Mouse (Mus musculus) G1E (cell line): ENCODE data around the gene Fkrp.

Source experiments
- CTCF ChIP-seq: IDR thresholded peaks from 2 replicates; pipeline ENCODE4 v1.5.1; 2012; ENCODE audit warnings: low read depth, low read length, inconsistent platforms, mixed read lengths
- GATA1 ChIP-seq: IDR thresholded peaks from 2 replicates; pipeline ENCODE4 v1.6.1; 2012; ENCODE audit warnings: borderline replicate concordance, low read length, inconsistent platforms, mixed read lengths
- GATA2 ChIP-seq: IDR thresholded peaks from 2 replicates; pipeline ENCODE4 v1.6.1; 2012; ENCODE audit warnings: low read depth, low read length, inconsistent platforms, borderline replicate concordance
- POLR2AphosphoS5 ChIP-seq: IDR thresholded peaks from 2 replicates; pipeline ENCODE4 v1.6.1; 2012; ENCODE audit warnings: low read depth, low read length, inconsistent platforms; ENCODE audit not compliant: insufficient replicate concordance
- TAL1 ChIP-seq: conservative IDR thresholded peaks from 2 replicates; pipeline ENCODE4 v1.6.1; 2012; ENCODE audit warnings: low read depth, low read length, inconsistent platforms, mixed read lengths

GRCm38 (mm10) chr7:16837916-16838803, 21.6 kb upstream of the Fkrp start:
- TF ChIP-seq CTCF (no peak), GATA1 (no peak), POLR2AphosphoS5 (no peak), TAL1 (no peak), GATA2 (no peak)
